Mouse (Mus musculus): ENCODE results near the gene Fgl2. TPM values are rescaled to one million over a fixed set of nuclear protein-coding genes. Genes with fewer than 3 reads are reported as not detected.

Gene Fgl2
- polyA plus RNA-seq, 1 experiment from 2014 or later = not detected

- no peaks in the 10 kb centered on the region for H3K27me3 ChIP-seq
- no peak for ATAC-seq
- in situ Hi-C loops (cut with MboI; ENCODE audit: low pct_unique_long_range_greater_than_20kb) = no loop called here
- CTCF ChIA-PET = interaction anchor here (1.0 to 1.4 kb wide), 2 partner anchors 9 to 11 kb away, joined by 4 to 5 read pairs; no protein-coding TSS in a partner anchor
- POLR2A ChIA-PET = no interaction called here
- TF ChIP-seq CTCF (IDR thresholded peaks at IDR 0.05) = no peak
- DNase-seq (ENCODE audit: low read depth, low spot score) = no peak
Measured at GRCm38 (mm10) chr5:21383392-21384251, 11.2 kb downstream of the Fgl2 start.

GRCm38 (mm10) chr5:21384252-21384960 lies 12.0 kb downstream of the Fgl2 start:
- no peaks in the 10 kb centered on the region for H3K27me3 ChIP-seq
- ATAC-seq (no peak), DNase-seq (ENCODE audit: low read depth, low spot score) (no peak)
- no peak for TF ChIP-seq CTCF (IDR thresholded peaks at IDR 0.05)
- CTCF ChIA-PET = interaction anchor here (1.0 to 1.4 kb wide), 3 partner anchors 8 to 68 kb away, joined by 4 to 5 read pairs (median 4); no protein-coding TSS in a partner anchor
- in situ Hi-C loops (cut with MboI; ENCODE audit: low pct_unique_long_range_greater_than_20kb) = no loop called here
- POLR2A ChIA-PET = no interaction called here

- no peak for TF ChIP-seq CTCF (IDR thresholded peaks at IDR 0.05)
- ATAC-seq (no peak), DNase-seq (ENCODE audit: low read depth, low spot score) (no peak)
- H3K27me3 ChIP-seq = no peaks in the 10 kb centered on the region
- POLR2A ChIA-PET = no interaction called here
- in situ Hi-C loops (cut with MboI; ENCODE audit: low pct_unique_long_range_greater_than_20kb) = no loop called here
- CTCF ChIA-PET = interaction anchor here (1.0 to 1.4 kb wide), 2 partner anchors 10 to 69 kb away, joined by 4 to 5 read pairs; no protein-coding TSS in a partner anchor
Measured at GRCm38 (mm10) chr5:21384976-21385375, 12.5 kb downstream of the Fgl2 start.

- no peak for DNase-seq (ENCODE audit: low read depth, low spot score)
- CTCF ChIA-PET = no interaction called here
- TF ChIP-seq CTCF (IDR thresholded peaks at IDR 0.05) = no peak
- in situ Hi-C loops (cut with MboI; ENCODE audit: low pct_unique_long_range_greater_than_20kb) = no loop called here
- POLR2A ChIA-PET = no interaction called here
- H3K27me3 ChIP-seq = peaks cover 8% of the 10 kb centered on the region
- ATAC-seq = no peak
Measured at GRCm38 (mm10) chr5:21386432-21386831, 14.0 kb downstream of the Fgl2 start.

GRCm38 (mm10) chr5:21387340-21387739 lies 14.9 kb downstream of the Fgl2 start:
- ChIA-PET CTCF (no interaction called here), POLR2A (no interaction called here)
- ATAC-seq (no peak), DNase-seq (ENCODE audit: low read depth, low spot score) (no peak)
- TF ChIP-seq CTCF (IDR thresholded peaks at IDR 0.05) = no peak
- peaks cover 8% of the 10 kb centered on the region for H3K27me3 ChIP-seq
- in situ Hi-C loops (cut with MboI; ENCODE audit: low pct_unique_long_range_greater_than_20kb) = no loop called here

- H3K27me3 ChIP-seq = peaks cover 8% of the 10 kb centered on the region
- in situ Hi-C loops (cut with MboI; ENCODE audit: low pct_unique_long_range_greater_than_20kb) = no loop called here
- no peak for TF ChIP-seq CTCF (IDR thresholded peaks at IDR 0.05)
- ATAC-seq (no peak), DNase-seq (ENCODE audit: low read depth, low spot score) (no peak)
- POLR2A ChIA-PET = no interaction called here
- CTCF ChIA-PET = no interaction called here
Measured at GRCm38 (mm10) chr5:21388855-21389254, 16.4 kb downstream of the Fgl2 start.

- CTCF ChIA-PET = interaction anchor here (1.4 kb wide), 2 partner anchors 8 to 28 kb away, joined by 4 read pairs; no protein-coding TSS in a partner anchor
- no peak for TF ChIP-seq CTCF (IDR thresholded peaks at IDR 0.05)
- POLR2A ChIA-PET = no interaction called here
- ATAC-seq (no peak), DNase-seq (ENCODE audit: low read depth, low spot score) (no peak)
- H3K27me3 ChIP-seq = peaks cover 8% of the 10 kb centered on the region
- in situ Hi-C loops (cut with MboI; ENCODE audit: low pct_unique_long_range_greater_than_20kb) = no loop called here
Measured at GRCm38 (mm10) chr5:21391616-21392384, 19.4 kb downstream of the Fgl2 start.

- no peak for TF ChIP-seq CTCF (IDR thresholded peaks at IDR 0.05)
- peaks cover 11% of the 10 kb centered on the region for H3K27me3 ChIP-seq
- CTCF ChIA-PET = interaction anchor here (0.6 to 2.0 kb wide), 5 partner anchors 10 to 19 kb away, joined by 3 to 5 read pairs (median 3); no protein-coding TSS in a partner anchor
- in situ Hi-C loops (cut with MboI; ENCODE audit: low pct_unique_long_range_greater_than_20kb) = no loop called here
- ATAC-seq (no peak), DNase-seq (ENCODE audit: low read depth, low spot score) (no peak)
- POLR2A ChIA-PET = no interaction called here
Measured at GRCm38 (mm10) chr5:21394562-21394961, 22.1 kb downstream of the Fgl2 start.

- peaks cover 11% of the 10 kb centered on the region for H3K27me3 ChIP-seq
- no peak for TF ChIP-seq CTCF (IDR thresholded peaks at IDR 0.05)
- DNase-seq (ENCODE audit: low read depth, low spot score) = no peak
- ATAC-seq = no peak
- ChIA-PET POLR2A (no interaction called here), CTCF (interaction anchor here (0.6 to 2.0 kb wide), 6 partner anchors 11 to 43 kb away, joined by 3 to 5 read pairs (median 3); no protein-coding TSS in a partner anchor)
- in situ Hi-C loops (cut with MboI; ENCODE audit: low pct_unique_long_range_greater_than_20kb) = no loop called here
Measured at GRCm38 (mm10) chr5:21395205-21395840, 22.9 kb downstream of the Fgl2 start.

- ChIA-PET CTCF (interaction anchor here (1.0 kb wide), 1 partner anchor 31 kb away, joined by 3 read pairs; no protein-coding TSS in a partner anchor), POLR2A (no interaction called here)
- no peak for TF ChIP-seq CTCF (IDR thresholded peaks at IDR 0.05)
- peaks cover 16% of the 10 kb centered on the region for H3K27me3 ChIP-seq
- in situ Hi-C loops (cut with MboI; ENCODE audit: low pct_unique_long_range_greater_than_20kb) = loop anchor here (5.0 to 25.0 kb wide), 2 partner anchors 79 to 499 kb away; no protein-coding TSS in a partner anchor
- DNase-seq (ENCODE audit: low read depth, low spot score) (no peak), ATAC-seq (no peak)
Measured at GRCm38 (mm10) chr5:21411261-21411666, 38.8 kb downstream of the Fgl2 start.

All from Patski (cell line).